Mouse (Mus musculus) stomach, postnatal 0 days (tissue): ENCODE measurements at regions not wholly inside any gene's neighbourhood (a gene's known extent, or its start where the extent isn't known, plus 50 kb on each side); places are given as distances from the start of the nearest gene placed in this dataset.

Source experiments
- CTCF ChIP-seq: IDR thresholded peaks from 2 replicates; pipeline ENCODE4 v1.5.1; 2016; ENCODE audit warnings: antibody characterized with exemption, low read depth, mild to moderate bottlenecking, moderate library complexity
- EP300 ChIP-seq: optimal IDR thresholded peaks from 2 replicates; pipeline ENCODE3; 2016; ENCODE audit warnings: antibody characterized with exemption

GRCm38 (mm10) chr2:56083226-56083625 lies 647.5 kb downstream of the Kcnj3 start:
- TF ChIP-seq CTCF (no peak), EP300 (no peak)
